Mouse (Mus musculus): ENCODE results near the gene RPS10-NUDT3.
A peak's percentile ranks its signal among the peaks of the same experiment; 100 is the strongest.
"Not testable (repeated sequence)": the region's sequence is repeated elsewhere in the genome, so short reads cannot be mapped to it uniquely, and the experiment has no call there.

GRCm38 (mm10) chr17:27639851-27640250 is 4.8 kb upstream of the RPS10-NUDT3 start:
- TF ChIP-seq EP300 (IDR thresholded peaks at IDR 0.05; ENCODE audit: insufficient read depth, low read depth, low read length): not testable (repeated sequence)
- TF ChIP-seq CTCF (IDR thresholded peaks at IDR 0.05): peak; percentile 40
